Mouse (Mus musculus) limb, embryonic 15.5 days (tissue): ENCODE data around the gene Rmnd5a. TPM values are rescaled to one million over a fixed set of nuclear protein-coding genes. Genes with fewer than 3 reads are reported as not detected.

ENCODE experiments used
- ATAC-seq: fragments of 200-750 bp; cut with Nextera tagmentation; 2 replicates; pipeline ENCODE4 v1.8.0; 2017; ENCODE audit warnings: low read depth, moderate TSS enrichment; ENCODE audit not compliant: insufficient number of reproducible peaks, low FRiP score, low TSS enrichment
- H3K27ac ChIP-seq: fragments of 300-500 bp; sonication (generic); 2 replicates; pipeline ENCODE4 v1.5.1; 2015; ENCODE audit warnings: moderate library complexity, mild to moderate bottlenecking, inconsistent platforms
- H3K27me3 ChIP-seq: fragments of 300-500 bp; sonication (generic); 2 replicates; pipeline ENCODE4 v1.6.1; 2015; ENCODE audit warnings: inconsistent platforms
- H3K36me3 ChIP-seq: fragments of 300-500 bp; sonication (generic); 2 replicates; pipeline ENCODE4 v1.6.1; 2015; ENCODE audit warnings: inconsistent platforms
- H3K4me1 ChIP-seq: fragments of 300-500 bp; sonication (generic); 2 replicates; pipeline ENCODE4 v1.6.1; 2015; ENCODE audit warnings: inconsistent platforms
- H3K4me2 ChIP-seq: fragments of 300-500 bp; sonication (generic); 2 replicates; pipeline ENCODE4 v1.6.1; 2015; ENCODE audit warnings: mild to moderate bottlenecking, inconsistent platforms
- H3K4me3 ChIP-seq: fragments of 300-500 bp; sonication (generic); 2 replicates; pipeline ENCODE4 v1.5.1; 2015; ENCODE audit warnings: mild to moderate bottlenecking, inconsistent platforms
- H3K9ac ChIP-seq: fragments of 300-500 bp; sonication (generic); 2 replicates; pipeline ENCODE4 v1.6.1; 2015; ENCODE audit warnings: inconsistent platforms
- H3K9me3 ChIP-seq: fragments of 300-500 bp; sonication (generic); 2 replicates; pipeline ENCODE4 v1.6.1; 2016; ENCODE audit warnings: inconsistent platforms
- WGBS: fragments of 180-500 bp; shearing (Covaris S2); methylation state at CpG from one replicate; pipeline ENCODE4 v1.1.7; 2015; 5-methylcytosine and 5-hydroxymethylcytosine counted together
- polyA plus RNA-seq: library from polyadenylated mRNA; unstranded; fragments of >200 nt; fragmentation: Nextera tagmentation; extraction: Ambion mirVana; gene quantifications from 2 replicates; pipeline ENCODE4 v1.2.1, GENCODE M21; 2015

Rmnd5a gene
- polyA plus RNA-seq, 1 experiment from 2014 or later = 13.1 TPM

DNA sequence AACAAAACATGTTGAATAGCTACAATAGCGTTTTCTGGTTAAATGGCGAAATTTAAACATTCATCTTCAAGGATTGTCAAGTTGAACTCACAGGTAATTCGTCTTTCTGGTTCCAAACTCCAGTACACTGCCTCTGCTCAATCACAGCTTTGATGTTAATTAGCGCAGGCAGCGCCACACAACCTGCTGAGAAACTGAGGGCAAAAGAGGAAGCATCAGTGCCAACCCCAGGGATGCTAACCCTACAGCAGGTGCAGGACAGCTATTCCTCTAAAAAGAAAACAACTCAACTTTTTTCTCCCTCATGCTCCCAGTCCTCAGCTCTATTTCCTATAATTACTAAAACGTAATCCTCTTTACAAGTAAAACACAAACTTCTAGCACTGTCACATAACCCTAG lies 43.7 kb downstream of the Rmnd5a start:
- Histone ChIP-seq H3K27ac (no peak overlapping the region), H3K4me3 (no peak overlapping the region), H3K27me3 (no peaks in the 10 kb centered on the region), H3K4me2 (no peak overlapping the region), H3K9ac (no peak overlapping the region), H3K4me1 (no peaks in the 10 kb centered on the region), H3K9me3 (no peaks in the 10 kb centered on the region), H3K36me3 (peaks cover 36% of the 10 kb centered on the region)
- no peak for ATAC-seq
- WGBS = 87% methylated on average over 6 of the region's 6 CpGs

GRCm38 (mm10) chr6:71396016-71396415 lies 44.4 kb downstream of the Rmnd5a start:
- no peaks in the 10 kb centered on the region for H3K4me1 ChIP-seq

DNA sequence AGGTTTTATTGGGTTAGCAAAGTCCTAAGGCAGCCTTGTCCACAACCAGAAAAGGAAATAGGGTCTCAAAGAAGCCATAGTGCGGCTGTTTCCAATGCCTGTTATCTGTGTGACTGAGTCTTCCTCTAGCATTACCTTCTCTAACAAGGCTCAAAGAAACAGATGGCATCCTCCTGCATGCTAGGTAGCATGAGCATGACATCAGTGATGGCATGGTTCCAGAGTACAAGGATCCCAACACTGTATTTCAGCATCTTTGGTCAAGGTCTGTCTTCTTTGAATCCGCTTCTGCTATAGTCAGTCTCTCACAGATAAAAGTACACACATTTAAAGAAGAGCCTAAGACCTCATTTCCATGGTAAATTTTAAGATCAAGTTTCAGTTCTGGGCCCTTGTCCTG lies 49.9 kb downstream of the Rmnd5a start:
- Histone ChIP-seq H3K9me3 (no peaks in the 10 kb centered on the region), H3K9ac (no peak overlapping the region), H3K4me2 (no peak overlapping the region), H3K4me3 (no peak overlapping the region), H3K4me1 (no peaks in the 10 kb centered on the region), H3K27me3 (no peaks in the 10 kb centered on the region), H3K36me3 (peaks cover 33% of the 10 kb centered on the region; the same call in 1 of the 2 replicates), H3K27ac (no peak overlapping the region)
- 87% methylated on average over 2 of the region's 2 CpGs for WGBS
- no peak for ATAC-seq

More at GRCm38 (mm10) chr6:71396016-71396415, 44.4 kb downstream of the Rmnd5a start:
- Histone ChIP-seq H3K27ac (no peak overlapping the region), H3K4me2 (no peak overlapping the region), H3K9ac (no peak overlapping the region), H3K9me3 (no peaks in the 10 kb centered on the region), H3K27me3 (no peaks in the 10 kb centered on the region), H3K4me3 (no peak overlapping the region), H3K36me3 (peaks cover 37% of the 10 kb centered on the region)
- no peak for ATAC-seq
- WGBS = 85% methylated on average over 1 of the region's 1 CpGs

DNA sequence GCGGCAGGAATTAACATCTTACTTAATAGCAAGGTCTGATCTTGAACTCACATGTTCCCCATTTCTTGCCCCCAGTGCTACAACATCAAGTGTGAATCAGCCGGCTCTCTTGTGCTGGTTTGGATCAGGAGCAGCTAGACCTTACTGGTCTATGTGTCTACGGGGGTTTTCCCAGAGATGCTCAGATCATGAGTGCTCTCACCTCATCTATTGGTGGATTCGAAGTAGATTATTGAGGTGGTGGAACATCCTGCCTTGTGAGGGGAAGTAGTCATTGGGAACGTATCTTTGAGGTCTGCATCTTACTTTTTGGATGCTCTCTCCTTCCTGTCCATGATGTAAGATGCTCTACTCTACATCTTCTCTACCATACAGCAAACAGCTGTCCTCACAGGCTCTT lies 58.8 kb downstream of the Rmnd5a start:
- 88% methylated on average over 5 of the region's 5 CpGs for WGBS
- Histone ChIP-seq H3K4me1 (no peaks in the 10 kb centered on the region), H3K36me3 (no peaks in the 10 kb centered on the region)

GRCm38 (mm10) chr6:71376711-71377110 lies 63.7 kb downstream of the Rmnd5a start:
- no peak overlapping the region for H3K4me3 ChIP-seq
- H3K4me2 ChIP-seq = no peak overlapping the region
- no peaks in the 10 kb centered on the region for H3K9me3 ChIP-seq
- H3K27me3 ChIP-seq = no peaks in the 10 kb centered on the region
- H3K9ac ChIP-seq = no peak overlapping the region
- 99% methylated on average over 13 of the region's 13 CpGs for WGBS
- H3K27ac ChIP-seq = no peak overlapping the region
- H3K36me3 ChIP-seq = no peaks in the 10 kb centered on the region
- ATAC-seq = no peak
- no peaks in the 10 kb centered on the region for H3K4me1 ChIP-seq

More for the DNA sequence above, 58.8 kb downstream of the Rmnd5a start:
- Histone ChIP-seq H3K9me3 (no peaks in the 10 kb centered on the region), H3K27me3 (no peaks in the 10 kb centered on the region), H3K4me3 (no peak overlapping the region), H3K27ac (no peak overlapping the region), H3K4me2 (no peak overlapping the region), H3K9ac (no peak overlapping the region)
- ATAC-seq = no peak

GRCm38 (mm10) chr6:71374921-71375320 lies 65.5 kb downstream of the Rmnd5a start:
- H3K27ac ChIP-seq = no peak overlapping the region
- no peaks in the 10 kb centered on the region for H3K9me3 ChIP-seq
- WGBS = 52% methylated on average over 2 of the region's 2 CpGs
- H3K27me3 ChIP-seq = no peaks in the 10 kb centered on the region
- H3K4me3 ChIP-seq = no peak overlapping the region
- H3K36me3 ChIP-seq = no peaks in the 10 kb centered on the region
- no peaks in the 10 kb centered on the region for H3K4me1 ChIP-seq
- no peak for ATAC-seq
- no peak overlapping the region for H3K4me2 ChIP-seq
- H3K9ac ChIP-seq = no peak overlapping the region

DNA sequence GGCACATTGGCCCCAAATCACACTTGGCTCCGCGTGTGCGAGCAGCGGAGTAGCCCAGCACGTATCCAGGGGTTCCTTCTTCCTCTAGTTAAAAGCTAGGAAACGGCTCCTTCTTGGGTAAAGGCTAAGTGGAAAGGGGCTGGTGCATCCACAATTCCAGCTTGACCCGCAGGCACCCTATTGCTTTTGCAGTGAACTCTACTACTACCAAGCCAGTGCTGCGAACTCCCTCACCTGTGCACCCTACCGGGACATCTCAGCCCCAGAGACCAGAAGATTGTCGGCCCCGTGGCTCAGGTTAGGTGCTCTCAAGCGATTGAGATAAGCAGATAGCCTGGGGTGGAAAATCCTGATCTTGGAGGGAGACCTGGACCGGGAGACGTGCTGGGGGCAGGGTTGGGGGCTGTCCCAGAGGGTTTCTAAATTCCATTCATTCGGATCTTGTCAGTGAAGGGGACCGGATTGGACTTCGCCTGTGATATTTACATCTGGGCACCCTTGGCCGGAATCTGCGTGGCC lies 66.1 kb downstream of the Rmnd5a start:
- Histone ChIP-seq H3K4me2 (no peak overlapping the region), H3K27ac (no peak overlapping the region)
- 87% methylated on average over 19 of the region's 19 CpGs for WGBS

GRCm38 (mm10) chr6:71373249-71373775 lies 67.1 kb downstream of the Rmnd5a start, which contains the start of gene Cd8a:
Gene Cd8a, plus strand, starts transcription at chr6:71373427.
- WGBS = 76% methylated on average over 14 of the region's 14 CpGs
- Histone ChIP-seq H3K4me3 (no peak within 1 kb of the TSS), H3K36me3 (no peaks in the 10 kb centered on the region)

More for the DNA sequence above, 66.1 kb downstream of the Rmnd5a start:
- no peak overlapping the region for H3K4me3 ChIP-seq
- no peak for ATAC-seq
- H3K9me3 ChIP-seq = no peaks in the 10 kb centered on the region
- H3K36me3 ChIP-seq = no peaks in the 10 kb centered on the region
- no peaks in the 10 kb centered on the region for H3K4me1 ChIP-seq
- no peaks in the 10 kb centered on the region for H3K27me3 ChIP-seq
- H3K9ac ChIP-seq = no peak overlapping the region

GRCm38 (mm10) chr6:71372041-71372720 lies 68.3 kb downstream of the Rmnd5a start:
- Histone ChIP-seq H3K4me3 (no peak overlapping the region), H3K9ac (no peak overlapping the region), H3K9me3 (no peaks in the 10 kb centered on the region), H3K36me3 (no peaks in the 10 kb centered on the region), H3K27ac (no peak overlapping the region), H3K27me3 (no peaks in the 10 kb centered on the region), H3K4me2 (no peak overlapping the region), H3K4me1 (no peaks in the 10 kb centered on the region)
- ATAC-seq = no peak
- WGBS = 84% methylated on average over 5 of the region's 5 CpGs

More at GRCm38 (mm10) chr6:71373249-71373775, 67.1 kb downstream of the Rmnd5a start, which contains the start of gene Cd8a:
- Histone ChIP-seq H3K4me1 (no peaks in the 10 kb centered on the region), H3K9me3 (no peaks in the 10 kb centered on the region), H3K27ac (no peak within 1 kb of the TSS), H3K9ac (no peak within 1 kb of the TSS), H3K27me3 (no peaks in the 10 kb centered on the region), H3K4me2 (no peak within 1 kb of the TSS)
- ATAC-seq = no peak

DNA sequence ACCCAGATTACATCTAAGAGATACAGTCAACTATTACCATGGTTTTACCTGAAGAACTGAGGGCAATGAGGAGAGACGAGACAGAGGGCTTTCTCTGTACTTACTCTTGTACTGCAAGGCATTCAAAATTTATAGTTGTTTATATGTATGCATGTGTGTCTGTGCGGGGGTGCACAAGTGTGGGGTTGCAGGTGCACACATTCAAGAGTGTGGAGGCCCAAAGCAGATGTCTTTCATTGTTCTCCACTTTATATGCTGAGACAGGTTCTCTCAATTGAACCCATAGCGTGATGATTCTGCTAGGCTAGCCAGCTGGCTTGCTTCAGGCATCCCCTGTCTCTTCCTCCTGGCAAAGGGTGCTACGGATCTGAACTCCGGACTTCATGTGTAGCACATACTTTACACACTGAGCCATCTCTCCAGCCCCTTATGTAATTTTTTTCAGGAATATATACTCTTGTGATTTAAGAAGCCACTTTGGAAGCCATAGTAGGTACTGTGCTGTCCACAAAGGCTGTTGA lies 69.3 kb downstream of the Rmnd5a start:
- Histone ChIP-seq H3K27me3 (no peaks in the 10 kb centered on the region), H3K9me3 (no peaks in the 10 kb centered on the region), H3K27ac (no peak overlapping the region), H3K4me1 (no peaks in the 10 kb centered on the region), H3K36me3 (no peaks in the 10 kb centered on the region), H3K4me3 (no peak overlapping the region), H3K4me2 (no peak overlapping the region), H3K9ac (no peak overlapping the region)
- 81% methylated on average over 5 of the region's 5 CpGs for WGBS
- ATAC-seq = no peak

DNA sequence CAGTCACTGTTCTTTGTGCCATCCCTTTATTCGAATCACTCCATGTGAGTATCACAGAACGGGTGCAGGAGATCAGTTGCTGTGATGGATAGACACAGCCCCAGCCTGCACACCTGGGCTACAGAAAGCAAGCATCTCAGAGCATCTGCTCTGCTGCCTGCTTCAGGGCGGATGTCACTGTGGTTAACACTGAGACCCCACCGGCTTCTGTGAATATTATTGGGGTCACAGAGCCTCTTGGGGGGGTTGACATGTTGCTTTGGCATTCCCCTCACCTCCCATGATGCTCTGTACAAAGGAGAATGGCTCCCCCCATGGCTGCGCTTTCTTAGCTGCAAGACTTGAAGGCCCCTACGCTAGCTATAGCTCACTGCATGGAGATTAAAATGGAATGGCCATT lies 71.0 kb downstream of the Rmnd5a start:
- WGBS = 88% methylated on average over 6 of the region's 6 CpGs
- no peak for ATAC-seq
- Histone ChIP-seq H3K4me1 (no peaks in the 10 kb centered on the region), H3K27ac (no peak overlapping the region), H3K4me3 (no peak overlapping the region), H3K9ac (no peak overlapping the region), H3K9me3 (no peaks in the 10 kb centered on the region), H3K27me3 (no peaks in the 10 kb centered on the region), H3K4me2 (no peak overlapping the region), H3K36me3 (no peaks in the 10 kb centered on the region)

GRCm38 (mm10) chr6:71363995-71364394 lies 76.4 kb downstream of the Rmnd5a start:
- H3K4me2 ChIP-seq = no peak overlapping the region
- H3K4me1 ChIP-seq = 0 out of 2 replicates have a peak, but pooled peaks cover 3% of the 10 kb centered on the region
- no peaks in the 10 kb centered on the region for H3K9me3 ChIP-seq

More at GRCm38 (mm10) chr6:71363995-71364394, 76.4 kb downstream of the Rmnd5a start:
- Histone ChIP-seq H3K27ac (no peak overlapping the region), H3K4me3 (no peak overlapping the region), H3K9ac (no peak overlapping the region), H3K36me3 (no peaks in the 10 kb centered on the region), H3K27me3 (no peaks in the 10 kb centered on the region)
- WGBS = 78% methylated on average over 2 of the region's 2 CpGs
- ATAC-seq = no peak
